Mouse (Mus musculus): ENCODE data around the gene Gm3015.
"Not testable (repeated sequence)": the region's sequence is repeated elsewhere in the genome, so short reads cannot be mapped to it uniquely, and the experiment has no call there.

Gm3015 gene

GRCm38 (mm10) chr14:42768721-42769120 lies at the start of gene Gm3015:
Gene Gm3015 (minus strand): TSS chr14:42768821.
- DNase-seq (ENCODE audit: low read depth, low spot score): not testable (repeated sequence)

GRCm38 (mm10) chr14:42797887-42798286 lies 29.3 kb upstream of the Gm3015 start, which contains the start of gene Gm10377:
Gene Gm10377 (minus strand): TSS chr14:42797987.
- not testable (repeated sequence) for DNase-seq (ENCODE audit: low read depth, low spot score)

Measured in embryo, embryonic 11.5 days (tissue).